Mouse (Mus musculus) heart, embryonic 12.5 days (tissue): ENCODE measurements around the gene Fam189b. TPM values are rescaled to one million over a fixed set of nuclear protein-coding genes. Genes with fewer than 3 reads are reported as not detected.

Experiments
- ATAC-seq: fragments of 200-750 bp; cut with Nextera tagmentation; 2 replicates; pipeline ENCODE4 v1.8.0; 2017; ENCODE audit warnings: moderate TSS enrichment, moderate library complexity; ENCODE audit not compliant: insufficient number of reproducible peaks, low FRiP score
- H3K27ac ChIP-seq: fragments of 300-500 bp; sonication (generic); 2 replicates; pipeline ENCODE4 v1.5.1; 2016; ENCODE audit warnings: mild to moderate bottlenecking, moderate library complexity; ENCODE audit not compliant: poor library complexity, severe bottlenecking
- H3K27me3 ChIP-seq: fragments of 300-500 bp; sonication (generic); replicated peaks from 2 replicates; pipeline ENCODE4 v1.6.1; 2016; ENCODE audit warnings: mild to moderate bottlenecking, moderate library complexity
- H3K36me3 ChIP-seq: fragments of 300-500 bp; sonication (generic); 2 replicates; pipeline ENCODE4 v1.6.1; 2016; ENCODE audit warnings: mild to moderate bottlenecking, moderate library complexity
- H3K4me1 ChIP-seq: fragments of 300-500 bp; sonication (generic); replicated peaks from 2 replicates; pipeline ENCODE4 v1.6.1; 2016; ENCODE audit warnings: mild to moderate bottlenecking
- H3K4me2 ChIP-seq: fragments of 300-500 bp; sonication (generic); 2 replicates; pipeline ENCODE4 v1.6.1; 2016; ENCODE audit warnings: mild to moderate bottlenecking, moderate library complexity
- H3K4me3 ChIP-seq: fragments of 300-500 bp; sonication (generic); 2 replicates; pipeline ENCODE4 v1.5.1; 2016; ENCODE audit warnings: mild to moderate bottlenecking
- H3K9ac ChIP-seq: fragments of 300-500 bp; sonication (generic); 2 replicates; pipeline ENCODE4 v1.6.1; 2016; ENCODE audit warnings: mild to moderate bottlenecking, moderate library complexity
- H3K9me3 ChIP-seq: fragments of 300-500 bp; sonication (generic); replicated peaks from 2 replicates; pipeline ENCODE4 v1.6.1; 2016; ENCODE audit warnings: mild to moderate bottlenecking, moderate library complexity
- WGBS: fragments of 180-500 bp; shearing (Covaris S2); methylation state at CpG from one replicate; pipeline ENCODE4 v1.1.7; 2016; 5-methylcytosine and 5-hydroxymethylcytosine counted together
- polyA plus RNA-seq: library from polyadenylated mRNA; unstranded; fragments of >200 nt; fragmentation: Nextera tagmentation; extraction: Ambion mirVana; gene quantifications from 2 replicates; pipeline ENCODE4 v1.2.1, GENCODE M21; 2016

The Fam189b gene
- polyA plus RNA-seq, result 15.4 and 15.6 TPM in 2 replicates

DNA sequence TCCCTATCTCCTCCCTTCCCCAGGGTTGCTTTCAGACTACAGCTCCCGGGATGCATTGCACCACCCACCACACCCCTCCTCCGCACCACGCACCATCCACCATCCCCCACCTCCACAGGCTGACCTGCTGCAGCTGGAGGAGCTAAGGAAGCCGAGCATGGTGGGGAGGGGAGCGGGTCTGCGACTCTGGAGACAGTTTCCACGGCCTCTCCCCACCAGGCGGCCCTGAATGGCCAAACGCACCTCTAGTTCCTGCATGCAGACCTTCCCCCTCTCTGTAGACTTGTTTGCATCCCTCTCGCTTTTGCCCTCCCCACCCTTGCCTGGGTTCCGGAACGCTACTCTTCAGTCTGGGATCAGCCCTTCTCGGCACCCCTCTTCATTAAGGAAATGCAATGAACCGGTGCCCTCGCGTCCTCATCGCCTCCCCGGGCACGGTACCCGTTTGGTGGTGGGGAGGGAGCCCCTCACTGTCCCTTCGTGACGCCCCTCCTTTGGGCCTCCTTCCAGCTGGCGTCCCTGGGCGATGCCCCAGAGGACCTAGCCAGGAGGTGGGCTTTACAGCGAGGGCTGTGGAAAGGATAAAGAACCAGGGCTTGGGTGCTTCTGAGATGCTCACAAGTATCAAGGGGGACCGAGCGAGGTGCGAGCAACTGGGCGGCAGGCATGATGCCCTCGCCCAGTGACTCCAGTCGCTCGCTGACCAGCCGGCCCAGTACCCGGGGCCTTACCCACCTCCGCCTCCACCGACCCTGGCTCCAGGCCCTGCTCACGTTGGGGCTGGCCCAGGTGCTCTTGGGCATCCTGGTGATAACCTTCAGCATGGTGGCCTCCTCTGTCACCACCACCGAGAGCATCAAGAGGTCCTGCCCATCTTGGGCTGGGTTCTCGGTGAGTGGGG lies at the start of gene Fam189b:
Fam189b (plus strand) TSS at position 86 of the 901 bp plus-strand sequence.
- peak within 1 kb of the TSS; percentile 91 for H3K4me2 ChIP-seq
- 6% methylated on average over 39 of the region's 39 CpGs for WGBS
- peak within 1 kb of the TSS; percentile 80 for H3K9ac ChIP-seq
- ATAC-seq, result peak; percentile 92
- H3K4me3 ChIP-seq, result peak within 1 kb of the TSS; percentile 69
- peak within 1 kb of the TSS; percentile 60 for H3K27ac ChIP-seq
- peaks cover 41% of the 10 kb centered on the region for H3K36me3 ChIP-seq
- H3K27me3 ChIP-seq, result 0 out of 2 replicates have a peak, but pooled peaks cover 11% of the 10 kb centered on the region
- peaks cover 38% of the 10 kb centered on the region for H3K4me1 ChIP-seq
- no peaks in the 10 kb centered on the region for H3K9me3 ChIP-seq

DNA sequence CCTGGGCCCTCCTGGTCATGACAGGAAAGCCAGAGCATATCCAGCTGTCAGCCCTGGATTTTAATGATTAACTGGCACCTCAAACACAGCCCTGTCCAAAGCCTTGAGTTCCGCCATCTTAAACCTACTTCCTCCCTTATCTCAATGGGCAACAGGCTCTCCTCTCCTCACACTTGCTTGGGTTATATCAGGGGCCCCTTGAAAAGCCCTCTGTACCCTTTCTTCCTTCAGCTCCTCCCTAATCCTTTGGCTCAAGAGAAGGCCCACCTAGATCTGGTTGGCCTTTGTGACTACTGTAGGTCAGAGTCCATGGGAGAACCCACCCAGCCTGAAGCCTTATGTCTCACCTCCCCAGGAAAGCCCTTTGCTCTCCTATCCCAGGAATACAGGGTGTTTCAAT lies 49.2 kb upstream of the Fam189b start:
- Histone ChIP-seq H3K36me3 (no peaks in the 10 kb centered on the region), H3K4me1 (peaks cover 12% of the 10 kb centered on the region), H3K9me3 (no peaks in the 10 kb centered on the region), H3K4me3 (no peak overlapping the region), H3K27ac (no peak overlapping the region), H3K9ac (no peak overlapping the region), H3K4me2 (no peak overlapping the region), H3K27me3 (peaks cover 19% of the 10 kb centered on the region)
- ATAC-seq, result no peak
- 65% methylated on average over 1 of the region's 1 CpGs for WGBS

DNA sequence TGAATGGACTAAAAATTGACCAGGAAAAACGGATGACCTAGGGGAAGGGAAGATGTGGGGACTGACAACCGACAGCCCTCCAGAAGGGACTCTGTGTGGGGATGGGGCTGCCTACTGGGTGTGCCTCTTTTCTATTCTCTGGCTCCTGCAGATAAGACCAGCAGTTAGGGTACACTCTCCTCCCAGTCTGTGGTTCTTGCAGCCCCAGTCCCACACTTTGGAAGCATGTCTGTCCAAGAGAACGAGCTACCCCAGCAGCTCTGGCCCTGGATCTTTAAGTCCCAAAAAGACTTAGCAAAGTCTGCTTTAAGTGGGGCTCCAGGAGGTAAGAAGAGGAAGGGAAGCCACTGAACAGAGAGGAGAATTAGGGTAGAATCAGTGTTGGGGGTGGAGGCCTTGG lies 47.0 kb upstream of the Fam189b start, which contains the start of gene Pklr:
Pklr (plus strand) TSS at position 185 of the 400 bp plus-strand sequence.
- Histone ChIP-seq H3K27me3 (peaks cover 23% of the 10 kb centered on the region), H3K36me3 (no peaks in the 10 kb centered on the region), H3K9ac (no peak within 1 kb of the TSS), H3K27ac (no peak within 1 kb of the TSS), H3K4me1 (peaks cover 12% of the 10 kb centered on the region), H3K4me2 (peak within 1 kb of the TSS; percentile 29), H3K9me3 (no peaks in the 10 kb centered on the region), H3K4me3 (peak within 1 kb of the TSS; percentile 1; the same call in 1 of the 2 replicates)
- 61% methylated on average over 3 of the region's 3 CpGs for WGBS
- peak; percentile 61; the same call in 1 of the 2 replicates for ATAC-seq

- peaks cover 23% of the 10 kb centered on the region for H3K27me3 ChIP-seq
- H3K4me1 ChIP-seq, result peaks cover 12% of the 10 kb centered on the region
- H3K27ac ChIP-seq, result no peak overlapping the region
- no peaks in the 10 kb centered on the region for H3K36me3 ChIP-seq
- peak; percentile 57 for ATAC-seq
- no peak overlapping the region for H3K4me3 ChIP-seq
- 34% methylated on average over 9 of the region's 9 CpGs for WGBS
- no peak overlapping the region for H3K9ac ChIP-seq
- H3K9me3 ChIP-seq, result no peaks in the 10 kb centered on the region
- H3K4me2 ChIP-seq, result 0 out of 2 replicates have a peak overlapping the region, but pooled peaks have one; percentile 4
These were observed 46.6 kb upstream of the Fam189b start for GRCm38 (mm10) chr3:89136365-89136764.

DNA sequence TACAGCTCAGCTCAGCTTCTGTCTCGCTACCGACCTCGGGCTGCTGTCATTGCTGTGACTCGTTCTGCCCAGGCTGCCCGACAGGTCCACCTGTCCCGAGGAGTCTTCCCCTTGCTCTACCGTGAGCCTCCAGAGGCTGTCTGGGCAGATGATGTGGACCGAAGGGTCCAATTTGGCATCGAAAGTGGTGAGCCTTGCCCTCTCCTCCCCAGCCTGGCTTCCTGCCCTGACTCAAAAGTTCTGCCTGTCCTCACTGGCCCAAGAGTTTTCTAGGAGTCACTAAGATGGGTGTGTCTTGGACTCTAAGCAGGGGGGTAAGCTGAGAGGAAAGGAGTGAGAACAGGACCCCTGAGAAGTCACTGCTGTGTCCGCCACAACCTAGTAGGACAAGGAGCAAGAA lies 38.1 kb upstream of the Fam189b start:
- no peak overlapping the region for H3K9ac ChIP-seq
- peaks cover 9% of the 10 kb centered on the region for H3K4me1 ChIP-seq
- H3K27me3 ChIP-seq, result peaks cover 82% of the 10 kb centered on the region
- ATAC-seq, result no peak
- no peaks in the 10 kb centered on the region for H3K9me3 ChIP-seq
- no peak overlapping the region for H3K4me3 ChIP-seq
- no peak overlapping the region for H3K27ac ChIP-seq
- WGBS, result 82% methylated on average over 10 of the region's 10 CpGs
- H3K4me2 ChIP-seq, result no peak overlapping the region
- no peaks in the 10 kb centered on the region for H3K36me3 ChIP-seq

- H3K9ac ChIP-seq, result no peak overlapping the region
- peaks cover 85% of the 10 kb centered on the region for H3K27me3 ChIP-seq
- no peak for ATAC-seq
- peaks cover 9% of the 10 kb centered on the region for H3K4me1 ChIP-seq
- no peaks in the 10 kb centered on the region for H3K36me3 ChIP-seq
- WGBS, result 63% methylated on average over 8 of the region's 8 CpGs
- H3K4me3 ChIP-seq, result no peak overlapping the region
- no peak overlapping the region for H3K27ac ChIP-seq
- no peak overlapping the region for H3K4me2 ChIP-seq
- H3K9me3 ChIP-seq, result no peaks in the 10 kb centered on the region
These were observed 37.4 kb upstream of the Fam189b start for GRCm38 (mm10) chr3:89145566-89145965.

GRCm38 (mm10) chr3:89147101-89147978 lies 35.6 kb upstream of the Fam189b start:
- Histone ChIP-seq H3K4me2 (peak overlapping the region; percentile 64), H3K4me1 (peaks cover 9% of the 10 kb centered on the region), H3K36me3 (no peaks in the 10 kb centered on the region), H3K27ac (no peak overlapping the region), H3K27me3 (peaks cover 90% of the 10 kb centered on the region), H3K4me3 (peak overlapping the region; percentile 27), H3K9ac (peak overlapping the region; percentile 45), H3K9me3 (no peaks in the 10 kb centered on the region)
- peak; percentile 87 for ATAC-seq
- 18% methylated on average over 26 of the region's 26 CpGs for WGBS

DNA sequence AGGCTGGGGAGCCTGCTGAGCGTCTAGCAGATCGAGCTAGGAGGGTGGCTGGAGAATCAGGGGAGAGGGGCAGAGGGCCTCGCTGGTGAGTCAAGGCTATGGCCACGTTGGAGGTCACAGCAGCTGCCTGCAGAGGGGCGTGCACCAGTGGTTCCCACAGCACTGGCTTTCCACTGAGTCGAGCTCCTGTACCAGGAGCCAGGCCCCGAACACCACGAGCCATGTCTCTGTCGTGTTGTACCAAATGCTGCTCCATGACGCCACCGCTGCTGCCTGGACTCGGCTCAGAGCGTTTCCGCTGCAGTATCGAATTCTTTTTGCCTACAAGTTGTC lies 35.0 kb upstream of the Fam189b start:
- peak overlapping the region; percentile 27 for H3K4me3 ChIP-seq
- ATAC-seq, result peak; percentile 16; the same call in 1 of the 2 replicates
- peaks cover 9% of the 10 kb centered on the region for H3K4me1 ChIP-seq
- peak overlapping the region; percentile 45 for H3K9ac ChIP-seq
- H3K36me3 ChIP-seq, result no peaks in the 10 kb centered on the region
- no peak overlapping the region for H3K27ac ChIP-seq
- peaks cover 93% of the 10 kb centered on the region for H3K27me3 ChIP-seq
- H3K9me3 ChIP-seq, result no peaks in the 10 kb centered on the region
- peak overlapping the region; percentile 64 for H3K4me2 ChIP-seq
- 3% methylated on average over 15 of the region's 15 CpGs for WGBS

DNA sequence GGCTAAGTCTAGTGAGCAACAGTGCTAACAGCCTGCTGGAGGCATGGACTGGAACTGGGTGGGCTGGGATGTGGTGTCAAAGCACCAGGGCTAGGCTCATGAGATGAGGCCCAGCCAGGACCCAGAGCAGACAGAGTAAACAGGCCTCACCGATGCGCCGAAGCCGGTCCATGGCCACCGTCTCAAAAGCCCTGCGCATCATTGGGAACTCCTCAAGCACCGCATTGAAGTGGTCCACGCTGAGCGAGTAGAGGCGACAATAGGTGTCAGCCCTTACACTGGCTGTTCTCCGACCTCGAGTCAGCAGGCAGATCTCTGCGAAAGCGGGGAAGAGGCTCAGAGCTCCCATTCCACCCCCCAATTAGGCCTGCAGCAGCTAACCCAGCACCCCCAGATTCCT lies 34.4 kb upstream of the Fam189b start:
- 68% methylated on average over 14 of the region's 14 CpGs for WGBS
- H3K9ac ChIP-seq, result no peak overlapping the region
- ATAC-seq, result no peak
- no peak overlapping the region for H3K4me3 ChIP-seq
- peaks cover 89% of the 10 kb centered on the region for H3K27me3 ChIP-seq
- no peak overlapping the region for H3K27ac ChIP-seq
- peak overlapping the region; percentile 64; the same call in 1 of the 2 replicates for H3K4me2 ChIP-seq
- no peaks in the 10 kb centered on the region for H3K36me3 ChIP-seq
- no peaks in the 10 kb centered on the region for H3K9me3 ChIP-seq
- H3K4me1 ChIP-seq, result peaks cover 9% of the 10 kb centered on the region

- H3K4me1 ChIP-seq, result peaks cover 9% of the 10 kb centered on the region
- no peaks in the 10 kb centered on the region for H3K9me3 ChIP-seq
- H3K4me3 ChIP-seq, result no peak overlapping the region
- H3K4me2 ChIP-seq, result no peak overlapping the region
- peaks cover 71% of the 10 kb centered on the region for H3K27me3 ChIP-seq
- no peaks in the 10 kb centered on the region for H3K36me3 ChIP-seq
- H3K9ac ChIP-seq, result no peak overlapping the region
- ATAC-seq, result no peak
- no peak overlapping the region for H3K27ac ChIP-seq
- 37% methylated on average over 17 of the region's 17 CpGs for WGBS
These were observed 30.7 kb upstream of the Fam189b start for GRCm38 (mm10) chr3:89152084-89152835.
